In genomic region chr8:126702294-126702693, GRCm38 (mm10) we compare ENCODE assay signal across 25 mouse cellular contexts.
DNase-seq lines count a peak whose midpoint lies in the region; ATAC-seq lines count a peak whose summit lies in the region.
"Had no signal": no experiment of that assay in that cellular context is flagged by ENCODE, and none has a peak within 500 bp of the region (broad histone marks: within the 10 kb centered on the region; RNA-seq: fewer than 3 reads in every experiment).

No protein-coding gene starts in this region.

- intact Hi-C loops in heart, postnatal 10 days (cut with DNase I) = no loop called here

- H3K27ac ChIP-seq in liver, embryonic 13.5 days = peak overlapping the region; percentile 19; the same call in 1 of the 2 replicates
- H3K27ac ChIP-seq in liver, embryonic 12.5 days = no peak overlapping the region
- H3K27ac ChIP-seq: embryonic facial prominence, embryonic 15.5 days; heart, embryonic 15.5 days; hindbrain, postnatal 0 days; midbrain, embryonic 12.5 days had no signal

- peaks cover 28% of the 10 kb centered on the region for H3K4me1 ChIP-seq in liver, embryonic 13.5 days (replicated peaks)
- H3K4me1 ChIP-seq in liver, embryonic 12.5 days = peaks cover 21% of the 10 kb centered on the region

- DNase-seq in adrenal gland, postnatal 10 days = peak; percentile 61
- DNase-seq in adrenal gland, adult (ENCODE audit: inconsistent age in 2 of 2, low spot score in 1 of 2) = no peak
- no peak for DNase-seq in liver, embryonic 13.5 days
- peak; percentile 24 to 61 for DNase-seq in spleen, postnatal 4 days (ENCODE audit: low spot score in 2 of 2)
- no peak for DNase-seq in spleen, adult 12 weeks (ENCODE audit: low spot score)
- no peak for DNase-seq in heart, postnatal 10 days
- DNase-seq: adrenal gland, adult 2 months; cerebellum, adult 9-10 months; gastrocnemius, postnatal 36 days; kidney, adult 9 months; kidney, postnatal 36 days; layer of hippocampus, postnatal 36 days; lung, embryonic 14.5 days; lung, postnatal 4 days; right cerebral cortex, postnatal 14 days; thymus, postnatal 14 days had no signal

- H3K4me2 ChIP-seq in liver, embryonic 13.5 days = no peak overlapping the region
- no peak overlapping the region for H3K4me2 ChIP-seq in liver, embryonic 12.5 days
- H3K4me2 ChIP-seq: embryonic facial prominence, embryonic 15.5 days; heart, embryonic 15.5 days; lung, embryonic 14.5 days; midbrain, embryonic 12.5 days had no signal

- no peaks in the 10 kb centered on the region for H3K36me3 ChIP-seq in liver, embryonic 13.5 days
- no peaks in the 10 kb centered on the region for H3K36me3 ChIP-seq in liver, embryonic 12.5 days
- H3K36me3 ChIP-seq: embryonic facial prominence, embryonic 15.5 days; heart, embryonic 15.5 days; midbrain, embryonic 12.5 days had no signal

- no peak overlapping the region for H3K9ac ChIP-seq in liver, embryonic 13.5 days
- H3K9ac ChIP-seq in liver, embryonic 12.5 days = no peak overlapping the region
- H3K9ac ChIP-seq: embryonic facial prominence, embryonic 15.5 days; heart, embryonic 15.5 days; lung, embryonic 14.5 days; midbrain, embryonic 12.5 days had no signal

- no peaks in the 10 kb centered on the region for H3K9me3 ChIP-seq in liver, embryonic 13.5 days (replicated peaks)
- H3K9me3 ChIP-seq in liver, embryonic 12.5 days (replicated peaks) = no peaks in the 10 kb centered on the region
- H3K9me3 ChIP-seq: embryonic facial prominence, embryonic 15.5 days; heart, embryonic 15.5 days; midbrain, embryonic 12.5 days had no signal

- ATAC-seq in liver, embryonic 13.5 days (ENCODE audit: low read depth) = no peak
- ATAC-seq in liver, embryonic 12.5 days = no peak
- no peak for ATAC-seq in activated CD4-positive, CD25-positive, alpha-beta regulatory T cell, adult 4 months
- ATAC-seq: CD4-positive, CD25-positive, alpha-beta regulatory T cell, adult 4 months; forebrain, embryonic 14.5 days; hindbrain, postnatal 0 days; intestine, embryonic 16.5 days had no signal

- no peak overlapping the region for H3K4me3 ChIP-seq in liver, embryonic 13.5 days (replicated peaks)
- no peak overlapping the region for H3K4me3 ChIP-seq in liver, embryonic 12.5 days
- H3K4me3 ChIP-seq: embryonic facial prominence, embryonic 15.5 days; heart, embryonic 15.5 days; midbrain, embryonic 12.5 days had no signal

- 59% methylated on average over 6 of the region's 6 CpGs for WGBS in liver, embryonic 13.5 days (ENCODE audit: insufficient replicate concordance)
- WGBS in liver, embryonic 12.5 days (ENCODE audit: insufficient replicate concordance) = 63% methylated on average over 6 of the region's 6 CpGs

- H3K27me3 ChIP-seq in liver, embryonic 13.5 days = no peaks in the 10 kb centered on the region
- H3K27me3 ChIP-seq in liver, embryonic 12.5 days (replicated peaks) = no peaks in the 10 kb centered on the region
- H3K27me3 ChIP-seq: embryonic facial prominence, embryonic 15.5 days; heart, embryonic 15.5 days; midbrain, embryonic 12.5 days had no signal

Comparison
In these comparisons a context has a peak if more than half of its experiments do, and no peak if none do; other contexts are left out.
1. DNase-seq: peak in adrenal gland, postnatal 10 days (single experiment) and spleen, postnatal 4 days (2 of 2); none in adrenal gland, adult (0 of 2), liver, embryonic 13.5 days (single experiment), spleen, adult 12 weeks (single experiment) and heart, postnatal 10 days (0 of 2).